Mouse (Mus musculus): ENCODE results near the gene Lsm14b. TPM values are rescaled to one million over a fixed set of nuclear protein-coding genes. Genes with fewer than 3 reads are reported as not detected.

Gene Lsm14b
- polyA plus RNA-seq, 1 experiment from 2014 or later = 24.0 TPM

- peak within 1 kb of the TSS; percentile 76 for H3K4me3 ChIP-seq (replicated peaks)
- H3K36me3 ChIP-seq = peaks cover 21% of the 10 kb centered on the region
- 3% methylated on average over 57 of the region's 58 CpGs for WGBS
- ATAC-seq (ENCODE audit: low FRiP score) = peak; percentile 96
- H3K4me1 ChIP-seq = peaks cover 20% of the 10 kb centered on the region
- H3K4me2 ChIP-seq = peak within 1 kb of the TSS; percentile 94
- peak within 1 kb of the TSS; percentile 76 for H3K9ac ChIP-seq (replicated peaks)
- no peaks in the 10 kb centered on the region for H3K27me3 ChIP-seq (replicated peaks)
- no peaks in the 10 kb centered on the region for H3K9me3 ChIP-seq (replicated peaks)
- peak within 1 kb of the TSS; percentile 95 for H3K27ac ChIP-seq (replicated peaks)
Measured at GRCm38 (mm10) chr2:180070481-180071453, 46.0 kb downstream of the Lsm14b start, which contains the start of gene Mtg2. Gene Mtg2, plus strand, starts transcription at chr2:180070588.

DNA sequence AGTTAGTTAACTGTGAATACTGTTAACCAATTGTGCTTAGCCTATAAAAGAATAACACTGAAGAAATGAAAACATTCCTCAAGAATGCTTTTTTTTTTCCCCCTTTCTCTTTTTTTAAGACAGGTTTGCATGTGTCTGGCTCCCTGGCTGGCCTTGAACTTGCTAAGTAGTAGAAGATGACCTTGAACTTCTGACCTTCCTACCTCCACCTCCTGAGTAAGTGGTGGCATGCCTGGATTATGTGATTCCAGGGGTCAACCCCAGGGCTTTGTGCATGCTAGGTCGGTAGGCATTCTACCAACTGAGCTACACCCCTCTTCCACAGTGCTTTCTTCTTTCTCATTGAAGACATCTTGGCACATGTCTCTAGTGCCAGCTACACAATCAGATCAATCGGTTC lies 46.9 kb downstream of the Lsm14b start:
- no peak overlapping the region for H3K4me3 ChIP-seq (replicated peaks)
- ATAC-seq (ENCODE audit: low FRiP score) = no peak
- whole genome bisulfite sequencing = 87% methylated on average over 2 of the region's 2 CpGs
- H3K27me3 ChIP-seq (replicated peaks) = no peaks in the 10 kb centered on the region
- H3K36me3 ChIP-seq = peaks cover 21% of the 10 kb centered on the region
- H3K4me2 ChIP-seq = peak overlapping the region; percentile 94
- H3K9ac ChIP-seq (replicated peaks) = no peak overlapping the region
- no peak overlapping the region for H3K27ac ChIP-seq (replicated peaks)
- H3K4me1 ChIP-seq = peaks cover 20% of the 10 kb centered on the region
- no peaks in the 10 kb centered on the region for H3K9me3 ChIP-seq (replicated peaks)

DNA sequence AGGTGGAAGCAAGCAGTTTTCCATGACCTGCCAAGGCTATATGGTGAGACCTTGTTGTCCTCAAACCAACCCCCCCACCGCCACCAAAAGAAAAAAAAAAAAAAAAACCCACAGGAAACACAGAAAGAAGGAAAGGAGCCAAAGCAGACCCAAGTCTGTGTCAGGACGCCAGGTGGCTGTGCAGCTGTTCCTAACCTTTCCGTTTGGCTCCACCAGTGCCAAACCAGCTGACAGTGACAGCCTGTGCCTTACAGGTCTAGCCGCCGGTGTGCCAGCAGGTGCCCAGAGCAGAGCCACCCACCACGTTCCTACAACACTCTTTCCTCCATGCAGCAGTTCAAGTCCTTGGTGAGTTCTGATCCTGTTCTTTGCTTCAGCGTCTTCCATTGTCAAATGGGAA lies 48.1 kb downstream of the Lsm14b start:
- Histone ChIP-seq H3K4me1 (peaks cover 20% of the 10 kb centered on the region), H3K27ac (replicated peaks) (no peak overlapping the region), H3K27me3 (replicated peaks) (no peaks in the 10 kb centered on the region), H3K36me3 (peaks cover 12% of the 10 kb centered on the region), H3K4me2 (no peak overlapping the region), H3K9ac (replicated peaks) (no peak overlapping the region), H3K4me3 (replicated peaks) (no peak overlapping the region), H3K9me3 (replicated peaks) (no peaks in the 10 kb centered on the region)
- ATAC-seq (ENCODE audit: low FRiP score) = no peak
- WGBS = 91% methylated on average over 7 of the region's 7 CpGs

- no peak overlapping the region for H3K9ac ChIP-seq (replicated peaks)
- no peak overlapping the region for H3K4me3 ChIP-seq (replicated peaks)
- H3K4me2 ChIP-seq = no peak overlapping the region
- H3K36me3 ChIP-seq = peaks cover 21% of the 10 kb centered on the region
- no peaks in the 10 kb centered on the region for H3K27me3 ChIP-seq (replicated peaks)
- ATAC-seq (ENCODE audit: low FRiP score) = no peak
- 73% methylated on average over 3 of the region's 3 CpGs for WGBS
- H3K9me3 ChIP-seq (replicated peaks) = no peaks in the 10 kb centered on the region
- H3K27ac ChIP-seq (replicated peaks) = no peak overlapping the region
- no peaks in the 10 kb centered on the region for H3K4me1 ChIP-seq
Measured at GRCm38 (mm10) chr2:180077622-180078021, 52.8 kb downstream of the Lsm14b start.

- Histone ChIP-seq H3K9ac (replicated peaks) (no peak overlapping the region), H3K36me3 (peaks cover 40% of the 10 kb centered on the region), H3K27ac (replicated peaks) (no peak overlapping the region), H3K9me3 (replicated peaks) (no peaks in the 10 kb centered on the region), H3K27me3 (replicated peaks) (no peaks in the 10 kb centered on the region), H3K4me1 (no peaks in the 10 kb centered on the region), H3K4me3 (replicated peaks) (no peak overlapping the region), H3K4me2 (no peak overlapping the region)
- no peak for ATAC-seq (ENCODE audit: low FRiP score)
- WGBS = 93% methylated on average over 8 of the region's 8 CpGs
Measured at GRCm38 (mm10) chr2:180080680-180081079, 55.9 kb downstream of the Lsm14b start.

DNA sequence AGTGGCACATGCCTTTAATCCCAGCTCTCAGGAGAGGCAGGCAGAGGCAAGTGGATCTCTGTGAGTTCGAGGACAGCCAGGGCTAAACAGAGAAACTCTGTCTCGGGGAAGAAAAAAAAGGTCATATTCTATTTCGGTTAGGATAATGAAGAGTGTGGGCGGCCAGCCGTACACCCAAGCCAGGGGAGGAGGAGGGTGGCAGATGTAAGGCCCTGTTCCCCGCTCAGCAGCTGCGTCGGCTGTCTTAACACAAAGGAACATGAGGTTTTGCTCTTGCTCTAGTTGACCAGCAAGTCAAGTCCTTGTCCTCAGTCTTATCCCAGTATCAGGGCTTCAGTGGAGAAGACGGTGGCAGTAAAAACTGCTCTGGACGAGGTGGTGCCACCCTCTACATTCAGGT lies 58.3 kb downstream of the Lsm14b start:
- H3K27me3 ChIP-seq (replicated peaks) = no peaks in the 10 kb centered on the region
- ATAC-seq (ENCODE audit: low FRiP score) = no peak
- no peaks in the 10 kb centered on the region for H3K9me3 ChIP-seq (replicated peaks)
- H3K4me2 ChIP-seq = no peak overlapping the region
- H3K36me3 ChIP-seq = peaks cover 43% of the 10 kb centered on the region
- no peak overlapping the region for H3K9ac ChIP-seq (replicated peaks)
- peaks cover 6% of the 10 kb centered on the region; the same call in 1 of the 2 replicates for H3K4me1 ChIP-seq
- no peak overlapping the region for H3K4me3 ChIP-seq (replicated peaks)
- WGBS = 92% methylated on average over 10 of the region's 10 CpGs
- H3K27ac ChIP-seq (replicated peaks) = no peak overlapping the region

DNA sequence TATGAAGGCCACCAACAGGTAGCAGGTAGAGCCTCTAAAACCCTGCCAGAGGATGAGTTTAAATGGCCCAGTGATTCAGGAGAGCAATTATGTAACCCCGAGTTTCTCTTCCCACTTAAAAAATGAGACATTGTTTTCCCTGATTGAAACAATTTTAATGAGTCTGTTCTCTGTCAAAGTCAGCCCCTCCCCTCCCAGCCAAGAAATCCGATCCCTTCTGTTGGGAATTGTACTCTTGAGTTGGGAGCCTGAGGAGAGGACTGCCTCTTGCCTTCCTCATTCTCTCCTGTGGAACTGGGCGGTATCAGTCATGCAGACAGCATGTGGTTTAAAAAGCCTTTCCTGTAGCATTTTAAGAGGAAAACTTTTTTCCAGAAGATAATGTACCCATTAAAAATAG lies 59.8 kb downstream of the Lsm14b start:
- Histone ChIP-seq H3K4me1 (peaks cover 6% of the 10 kb centered on the region; the same call in 1 of the 2 replicates), H3K4me3 (replicated peaks) (no peak overlapping the region), H3K4me2 (no peak overlapping the region), H3K27me3 (replicated peaks) (no peaks in the 10 kb centered on the region), H3K9me3 (replicated peaks) (no peaks in the 10 kb centered on the region), H3K27ac (replicated peaks) (no peak overlapping the region), H3K9ac (replicated peaks) (no peak overlapping the region), H3K36me3 (peaks cover 36% of the 10 kb centered on the region)
- WGBS = 50% methylated on average over 3 of the region's 3 CpGs
- no peak for ATAC-seq (ENCODE audit: low FRiP score)

Other genes starting within 250 kb of the Lsm14b start
- gene Taf4, start 48.3 kb upstream of the Lsm14b start, polyA plus RNA-seq (2015; fragmentation: Nextera tagmentation; extraction: Ambion mirVana) = 3.1 and 3.2 TPM in 2 replicates
- gene Psma7, start 17.4 kb downstream of the Lsm14b start, polyA plus RNA-seq (2015; fragmentation: Nextera tagmentation; extraction: Ambion mirVana) = 561 and 578 TPM in 2 replicates
- gene Ss18l1, start 17.5 kb downstream of the Lsm14b start, polyA plus RNA-seq (2015; fragmentation: Nextera tagmentation; extraction: Ambion mirVana) = 43.2 and 49.9 TPM in 2 replicates
- gene Mtg2, start 45.6 kb downstream of the Lsm14b start, polyA plus RNA-seq (2015; fragmentation: Nextera tagmentation; extraction: Ambion mirVana) = 35.1 and 37.6 TPM in 2 replicates
- 1.3 and 1.9 TPM in 2 replicates for gene Hrh3, start 79.5 kb downstream of the Lsm14b start, polyA plus RNA-seq (2015; fragmentation: Nextera tagmentation; extraction: Ambion mirVana)
- gene Osbpl2, start 94.3 kb downstream of the Lsm14b start, polyA plus RNA-seq (2015; fragmentation: Nextera tagmentation; extraction: Ambion mirVana) = 63.8 and 71.8 TPM in 2 replicates
- 196 and 203 TPM in 2 replicates for gene Adrm1, start 146.5 kb downstream of the Lsm14b start, polyA plus RNA-seq (2015; fragmentation: Nextera tagmentation; extraction: Ambion mirVana)
- 1.2 and 4.4 TPM in 2 replicates for gene Lama5, start 200.9 kb downstream of the Lsm14b start, polyA plus RNA-seq (2015; fragmentation: Nextera tagmentation; extraction: Ambion mirVana)
- gene Rps21, start 232.4 kb downstream of the Lsm14b start, polyA plus RNA-seq (2015; fragmentation: Nextera tagmentation; extraction: Ambion mirVana) = 382 and 405 TPM in 2 replicates
- gene Cables2, start 248.5 kb downstream of the Lsm14b start, polyA plus RNA-seq (2015; fragmentation: Nextera tagmentation; extraction: Ambion mirVana) = 21.2 and 25.6 TPM in 2 replicates

All from neural tube, embryonic 15.5 days (tissue).